In the genomic region with DNA sequence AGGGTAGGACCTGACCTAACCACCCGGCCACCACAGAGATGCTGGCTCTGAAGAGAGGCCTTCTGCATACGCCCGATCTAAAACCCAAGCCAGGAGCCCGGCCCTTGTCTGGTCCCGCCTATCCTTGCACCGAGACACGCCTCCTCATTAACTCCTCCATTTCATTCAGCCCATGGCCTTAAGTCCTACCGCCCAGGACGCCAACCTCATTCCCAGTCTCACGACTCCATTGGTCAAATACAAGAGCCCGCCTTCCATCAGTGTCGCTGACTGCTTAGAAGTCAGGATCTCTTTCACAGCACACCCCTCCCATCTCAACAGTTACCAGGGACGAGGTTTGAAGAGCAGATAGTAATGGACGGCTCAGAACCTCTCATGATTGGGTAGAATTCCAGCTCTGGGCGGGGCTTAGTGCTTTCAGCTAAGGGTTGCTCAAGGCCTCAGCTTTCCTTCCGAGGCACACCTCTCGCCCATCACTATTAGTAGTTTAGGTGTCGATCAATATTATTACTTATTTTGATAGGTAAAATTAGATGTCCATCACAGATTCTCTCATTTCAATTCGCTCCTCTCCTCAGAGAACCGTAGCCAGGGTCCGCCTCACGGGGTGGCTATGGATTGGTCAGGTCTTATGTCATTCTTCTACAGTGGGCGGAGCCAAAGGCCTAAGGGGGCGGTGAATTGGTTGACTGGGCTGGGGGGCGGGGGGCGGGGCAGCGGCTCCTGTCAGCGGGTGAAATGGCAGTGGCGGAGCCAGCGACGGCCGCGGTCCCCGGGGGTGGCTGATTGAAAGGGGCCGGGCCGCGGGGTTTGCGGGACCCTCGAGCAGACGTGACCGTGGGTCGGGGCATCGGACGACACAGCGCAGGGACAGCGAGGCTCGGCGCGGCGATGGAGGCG, we compare ENCODE assay signal across 8 mouse cellular contexts. TPM values are rescaled to one million over a fixed set of nuclear protein-coding genes. Genes with fewer than 3 reads are reported as not detected.
DNase-seq lines count a peak whose midpoint lies in the region; ATAC-seq and TF ChIP-seq lines count a peak whose summit lies in the region.

A gene (plus strand): TSS at position 716 of the 900 bp plus-strand sequence.

- peak within 1 kb of the TSS; percentile 76 for H3K9ac ChIP-seq in MEL (ENCODE audit: control insufficient read depth, low read depth, low read length, poor library complexity, severe bottlenecking)
- H3K9ac ChIP-seq in forebrain, postnatal 0 days = peak within 1 kb of the TSS; percentile 92
- H3K9ac ChIP-seq in lung, embryonic 15.5 days = peak within 1 kb of the TSS; percentile 81

- ATAC-seq in forebrain, postnatal 0 days = peak; percentile 95
- ATAC-seq in lung, embryonic 15.5 days (ENCODE audit: borderline replicate concordance, extremely low read depth, low FRiP score, low TSS enrichment) = peak; percentile 98

- peaks cover 0 to 9% of the 10 kb centered on the region in 2 experiments; a peak in 2 of 4 replicates for H3K36me3 ChIP-seq in MEL (ENCODE audit: control insufficient read depth in 1 of 2, insufficient read depth in 2 of 2, low read length in 2 of 2)
- H3K36me3 ChIP-seq in forebrain, postnatal 0 days (ENCODE audit: insufficient read depth) = peaks cover under 1% of the 10 kb centered on the region; the same call in 1 of the 2 replicates
- H3K36me3 ChIP-seq in lung, embryonic 15.5 days = no peaks in the 10 kb centered on the region

- WGBS in cerebellum, adult 2 months = under 1% methylated on average over 51 of the region's 51 CpGs
- WGBS in forebrain, postnatal 0 days = 2% methylated on average over 51 of the region's 51 CpGs
- under 1% methylated on average over 51 of the region's 51 CpGs for WGBS in lung, embryonic 15.5 days

- no peaks in the 10 kb centered on the region for H3K27me3 ChIP-seq in MEL (ENCODE audit: control insufficient read depth in 1 of 2, insufficient read depth in 2 of 2, low read length in 2 of 2)
- no peaks in the 10 kb centered on the region for H3K27me3 ChIP-seq in cerebellum, adult 2 months (ENCODE audit: control insufficient read depth, insufficient read depth, low read length)
- no peaks in the 10 kb centered on the region for H3K27me3 ChIP-seq in forebrain, postnatal 0 days (ENCODE audit: insufficient read depth, low read length)
- no peaks in the 10 kb centered on the region for H3K27me3 ChIP-seq in lung, embryonic 15.5 days

- TF ChIP-seq EP300 in MEL (IDR thresholded peaks at IDR 0.05; ENCODE audit: low read depth in 1 of 2, low read length in 2 of 2) = no peak

- peak within 1 kb of the TSS; percentile 59 to 76 for H3K4me3 ChIP-seq in MEL (ENCODE audit: control insufficient read depth in 1 of 2, insufficient read depth in 1 of 2, low read depth in 2 of 2, low read length in 2 of 2)
- peak within 1 kb of the TSS; percentile 91 for H3K4me3 ChIP-seq in cerebellum, adult 2 months (replicated peaks; ENCODE audit: insufficient read depth, low read depth, low read length)
- H3K4me3 ChIP-seq in forebrain, postnatal 0 days (ENCODE audit: low read depth, low read length) = peak within 1 kb of the TSS; percentile 91
- H3K4me3 ChIP-seq in lung, embryonic 15.5 days = peak within 1 kb of the TSS; percentile 96

- TF ChIP-seq RAD21 in MEL (IDR thresholded peaks at IDR 0.05; ENCODE audit: low read depth, low read length) = no peak

- no peak within 1 kb of the TSS for H3K27ac ChIP-seq in MEL (ENCODE audit: control insufficient read depth, low read depth, low read length)
- H3K27ac ChIP-seq in cerebellum, adult 2 months (ENCODE audit: insufficient read depth, low read length) = peak within 1 kb of the TSS; percentile 58; the same call in 1 of the 2 replicates
- peak within 1 kb of the TSS; percentile 89 for H3K27ac ChIP-seq in forebrain, postnatal 0 days (ENCODE audit: low read depth, low read length)
- H3K27ac ChIP-seq in lung, embryonic 15.5 days = 0 out of 2 replicates have a peak within 1 kb of the TSS, but pooled peaks have one; percentile 24

- TF ChIP-seq POLR2A in MEL (IDR thresholded peaks at IDR 0.05; ENCODE audit: control insufficient read depth in 1 of 2, insufficient read depth in 1 of 2, low read depth in 1 of 2, low read length in 2 of 2, poor library complexity in 1 of 2) = peak; percentile 42 to 59; a peak in 2 of 4 replicates
- TF ChIP-seq POLR2A in cerebellum, adult 2 months (IDR thresholded peaks at IDR 0.05; ENCODE audit: borderline replicate concordance, insufficient read depth, low read length) = peak; percentile 64; the same call in 1 of the 2 replicates

- no peaks in the 10 kb centered on the region for H3K9me3 ChIP-seq in MEL (replicated peaks; ENCODE audit: insufficient read depth, low read length)
- no peaks in the 10 kb centered on the region for H3K9me3 ChIP-seq in forebrain, postnatal 0 days (ENCODE audit: low read length)
- no peaks in the 10 kb centered on the region for H3K9me3 ChIP-seq in lung, embryonic 15.5 days

- peak within 1 kb of the TSS; percentile 70 for H3K4me2 ChIP-seq in forebrain, postnatal 0 days (ENCODE audit: low read depth)
- peak within 1 kb of the TSS; percentile 86 for H3K4me2 ChIP-seq in lung, embryonic 15.5 days

- peaks cover 4% of the 10 kb centered on the region; the same call in 1 of the 2 replicates for H3K79me2 ChIP-seq in MEL (ENCODE audit: control insufficient read depth, insufficient read depth, low read length, poor library complexity)

- TF ChIP-seq CTCF in MEL (IDR thresholded peaks at IDR 0.05 in 2 of 3, conservative IDR thresholded peaks at IDR 0.05 in 1 of 3; ENCODE audit: control insufficient read depth in 1 of 3, insufficient read depth in 1 of 3, low read depth in 2 of 3, low read length in 3 of 3, poor library complexity in 1 of 3, severe bottlenecking in 1 of 3) = no peak
- TF ChIP-seq CTCF in cerebellum, adult 2 months (IDR thresholded peaks at IDR 0.05; ENCODE audit: borderline replicate concordance, insufficient read depth, low read depth, low read length) = no peak
- no peak for TF ChIP-seq CTCF in forebrain, postnatal 0 days (IDR thresholded peaks at IDR 0.05; ENCODE audit: low read depth)

- peaks cover 2 to 9% of the 10 kb centered on the region in 2 experiments; a peak in 3 of 4 replicates for H3K4me1 ChIP-seq in MEL (ENCODE audit: control insufficient read depth in 1 of 2, insufficient read depth in 2 of 2, low read length in 2 of 2)
- H3K4me1 ChIP-seq in cerebellum, adult 2 months (ENCODE audit: control insufficient read depth, insufficient read depth, low read length) = peaks cover 11% of the 10 kb centered on the region
- H3K4me1 ChIP-seq in forebrain, postnatal 0 days (ENCODE audit: insufficient read depth) = peaks cover 29% of the 10 kb centered on the region
- peaks cover 9% of the 10 kb centered on the region; the same call in 1 of the 2 replicates for H3K4me1 ChIP-seq in lung, embryonic 15.5 days

- DNase-seq in MEL (ENCODE audit: low read depth, low spot score) = peak; percentile 100
- peak; percentile 100 for DNase-seq in cerebellum, adult 2 months
- DNase-seq in forebrain, postnatal 0 days = peak; percentile 100
- peak; percentile 100 for DNase-seq in heart, postnatal 4 days
- DNase-seq in layer of hippocampus, adult 8-10 months (ENCODE audit: low spot score in 2 of 2) = peak; percentile 99 to 100
- DNase-seq in ovary, adult 18-20 months (ENCODE audit: low spot score) = peak; percentile 99
- DNase-seq in thymus, postnatal 0 days (ENCODE audit: low spot score) = peak; percentile 99

TF ChIP-seq in MEL, 35 proteins besides CTCF, POLR2A, EP300 and RAD21:
- TF ChIP-seq CHD2 (IDR thresholded peaks at IDR 0.05; ENCODE audit: low read length) (peak; percentile 95), POLR2AphosphoS2 (IDR thresholded peaks at IDR 0.05; ENCODE audit: low read length) (no peak), MAZ (IDR thresholded peaks at IDR 0.05; ENCODE audit: low read depth, low read length) (no peak), MYC (IDR thresholded peaks at IDR 0.05; ENCODE audit: low read depth, low read length) (0 out of 2 replicates have a peak, but pooled peaks have one; percentile 46), ZMIZ1 (IDR thresholded peaks at IDR 0.05; ENCODE audit: low read depth, low read length) (no peak), NRF1 (IDR thresholded peaks at IDR 0.05; ENCODE audit: insufficient read depth, low read depth, low read length, poor library complexity, severe bottlenecking) (peak; percentile 41; the same call in 1 of the 2 replicates), GABPA (IDR thresholded peaks at IDR 0.05; ENCODE audit: low read depth, low read length) (no peak), USF2 (IDR thresholded peaks at IDR 0.05; ENCODE audit: borderline replicate concordance in 1 of 2, insufficient read depth in 1 of 2, low read depth in 1 of 2, low read length in 2 of 2) (no peak), TBP (IDR thresholded peaks at IDR 0.05; ENCODE audit: low read depth, low read length) (peak; percentile 26; the same call in 1 of the 2 replicates), KAT2A (conservative IDR thresholded peaks at IDR 0.05; ENCODE audit: low read depth, low read length) (peak; percentile 70), SIN3A (IDR thresholded peaks at IDR 0.05; ENCODE audit: low read length) (peak; percentile 60; the same call in 1 of the 2 replicates), ZKSCAN1 (IDR thresholded peaks at IDR 0.05; ENCODE audit: low read depth, low read length) (no peak), MXI1 (IDR thresholded peaks at IDR 0.05; ENCODE audit: low read depth, low read length) (peak; percentile 6; the same call in 1 of the 2 replicates), JUND (IDR thresholded peaks at IDR 0.05; ENCODE audit: low read depth, low read length) (no peak; the same call in 1 of the 2 replicates), HCFC1 (IDR thresholded peaks at IDR 0.05; ENCODE audit: low read depth, low read length) (peak; percentile 84)
TF ChIP-seq in MEL: peak in this region for 8.

RNA-seq across cellular contexts. Expression of the gene that starts here (rescaled TPM):
- total RNA-seq in MEL (2012; rRNA removed) = 3.2 and 4.5 TPM in 2 replicates
- 10 to 100 TPM in 1 of 2 experiments, not detected in 1; 10.8 TPM for polyA plus RNA-seq in MEL (2012; ENCODE audit: insufficient read depth in 1 of 2, insufficient read length in 2 of 2, low read depth in 1 of 2, low replicate concordance in 2 of 2, missing spikeins in 1 of 2)
- 66.5 and 73.3 TPM in 2 replicates for polyA plus RNA-seq in cerebellum, adult 2 months (2012; rRNA removed)
- total RNA-seq in forebrain, postnatal 0 days (2014; rRNA removed) = 156 and 159 TPM in 2 replicates
- 82.5 and 90.3 TPM in 2 replicates for polyA plus RNA-seq in forebrain, postnatal 0 days (2015; fragmentation: Nextera tagmentation; extraction: Ambion mirVana)
- total RNA-seq in heart, postnatal 4 days (2021) = 10 to 100 TPM; 19.1 to 26.0 TPM
- total RNA-seq in layer of hippocampus, adult 8-10 months (2022) = 100 to 1,000 TPM in 2 of 4 experiments, 10 to 100 TPM in 2; 90.2 to 127 (median 105) TPM
- polyA plus RNA-seq in lung, embryonic 15.5 days (2015; fragmentation: Nextera tagmentation; extraction: Ambion mirVana) = 21.3 and 23.5 TPM in 2 replicates
- polyA plus RNA-seq in thymus, postnatal 0 days (2015; fragmentation: Nextera tagmentation; extraction: Ambion mirVana) = 18.1 and 22.5 TPM in 2 replicates
